Mouse (Mus musculus) limb, embryonic 15.5 days (tissue): ENCODE measurements around the gene Ubtf. TPM values are rescaled to one million over a fixed set of nuclear protein-coding genes. Genes with fewer than 3 reads are reported as not detected.
"Not testable (repeated sequence)": the region's sequence is repeated elsewhere in the genome, so short reads cannot be mapped to it uniquely, and the experiment has no call there.

Experiments used
- ATAC-seq: fragments of 200-750 bp; cut with Nextera tagmentation; 2 replicates; pipeline ENCODE4 v1.8.0; 2017; ENCODE audit warnings: low read depth, moderate TSS enrichment; ENCODE audit not compliant: insufficient number of reproducible peaks, low FRiP score, low TSS enrichment
- H3K27ac ChIP-seq: fragments of 300-500 bp; sonication (generic); 2 replicates; pipeline ENCODE4 v1.5.1; 2015; ENCODE audit warnings: moderate library complexity, mild to moderate bottlenecking, inconsistent platforms
- H3K27me3 ChIP-seq: fragments of 300-500 bp; sonication (generic); 2 replicates; pipeline ENCODE4 v1.6.1; 2015; ENCODE audit warnings: inconsistent platforms
- H3K36me3 ChIP-seq: fragments of 300-500 bp; sonication (generic); 2 replicates; pipeline ENCODE4 v1.6.1; 2015; ENCODE audit warnings: inconsistent platforms
- H3K4me1 ChIP-seq: fragments of 300-500 bp; sonication (generic); 2 replicates; pipeline ENCODE4 v1.6.1; 2015; ENCODE audit warnings: inconsistent platforms
- H3K4me2 ChIP-seq: fragments of 300-500 bp; sonication (generic); 2 replicates; pipeline ENCODE4 v1.6.1; 2015; ENCODE audit warnings: mild to moderate bottlenecking, inconsistent platforms
- H3K4me3 ChIP-seq: fragments of 300-500 bp; sonication (generic); 2 replicates; pipeline ENCODE4 v1.5.1; 2015; ENCODE audit warnings: mild to moderate bottlenecking, inconsistent platforms
- H3K9ac ChIP-seq: fragments of 300-500 bp; sonication (generic); 2 replicates; pipeline ENCODE4 v1.6.1; 2015; ENCODE audit warnings: inconsistent platforms
- H3K9me3 ChIP-seq: fragments of 300-500 bp; sonication (generic); 2 replicates; pipeline ENCODE4 v1.6.1; 2016; ENCODE audit warnings: inconsistent platforms
- WGBS: fragments of 180-500 bp; shearing (Covaris S2); methylation state at CpG from one replicate; pipeline ENCODE4 v1.1.7; 2015; 5-methylcytosine and 5-hydroxymethylcytosine counted together
- polyA plus RNA-seq: library from polyadenylated mRNA; unstranded; fragments of >200 nt; fragmentation: Nextera tagmentation; extraction: Ambion mirVana; gene quantifications from 2 replicates; pipeline ENCODE4 v1.2.1, GENCODE M21; 2015

The Ubtf gene
- polyA plus RNA-seq, 1 experiment from 2014 or later, result 85.7 TPM

GRCm38 (mm10) chr11:102288027-102288804, 31.3 kb downstream of the Ubtf start:
- Histone ChIP-seq H3K4me3 (no peak overlapping the region), H3K27ac (0 out of 2 replicates have a peak overlapping the region, but pooled peaks have one; percentile 35), H3K4me1 (peaks cover 21% of the 10 kb centered on the region), H3K27me3 (no peaks in the 10 kb centered on the region), H3K9ac (no peak overlapping the region), H3K9me3 (no peaks in the 10 kb centered on the region), H3K4me2 (no peak overlapping the region), H3K36me3 (peaks cover 62% of the 10 kb centered on the region)
- WGBS, result 85% methylated on average over 8 of the region's 8 CpGs
- no peak for ATAC-seq

- H3K4me2 ChIP-seq, result no peak overlapping the region
- peaks cover 21% of the 10 kb centered on the region for H3K4me1 ChIP-seq
- 88% methylated on average over 8 of the region's 8 CpGs for WGBS
- peaks cover 54% of the 10 kb centered on the region for H3K36me3 ChIP-seq
- no peaks in the 10 kb centered on the region for H3K9me3 ChIP-seq
- no peaks in the 10 kb centered on the region for H3K27me3 ChIP-seq
- H3K9ac ChIP-seq, result no peak overlapping the region
- H3K4me3 ChIP-seq, result no peak overlapping the region
- ATAC-seq, result no peak
- H3K27ac ChIP-seq, result no peak overlapping the region
These were observed 32.1 kb downstream of the Ubtf start for GRCm38 (mm10) chr11:102287485-102287884.

- Histone ChIP-seq H3K9me3 (no peaks in the 10 kb centered on the region), H3K9ac (peak overlapping the region; percentile 81), H3K4me1 (peaks cover 16% of the 10 kb centered on the region), H3K4me3 (peak overlapping the region; percentile 69), H3K4me2 (peak overlapping the region; percentile 70), H3K36me3 (peaks cover 32% of the 10 kb centered on the region), H3K27ac (peak overlapping the region; percentile 86), H3K27me3 (no peaks in the 10 kb centered on the region)
- peak; percentile 40 for ATAC-seq
- 4% methylated on average over 31 of the region's 31 CpGs for WGBS
These were observed 34.3 kb downstream of the Ubtf start for GRCm38 (mm10) chr11:102285095-102285834.

DNA sequence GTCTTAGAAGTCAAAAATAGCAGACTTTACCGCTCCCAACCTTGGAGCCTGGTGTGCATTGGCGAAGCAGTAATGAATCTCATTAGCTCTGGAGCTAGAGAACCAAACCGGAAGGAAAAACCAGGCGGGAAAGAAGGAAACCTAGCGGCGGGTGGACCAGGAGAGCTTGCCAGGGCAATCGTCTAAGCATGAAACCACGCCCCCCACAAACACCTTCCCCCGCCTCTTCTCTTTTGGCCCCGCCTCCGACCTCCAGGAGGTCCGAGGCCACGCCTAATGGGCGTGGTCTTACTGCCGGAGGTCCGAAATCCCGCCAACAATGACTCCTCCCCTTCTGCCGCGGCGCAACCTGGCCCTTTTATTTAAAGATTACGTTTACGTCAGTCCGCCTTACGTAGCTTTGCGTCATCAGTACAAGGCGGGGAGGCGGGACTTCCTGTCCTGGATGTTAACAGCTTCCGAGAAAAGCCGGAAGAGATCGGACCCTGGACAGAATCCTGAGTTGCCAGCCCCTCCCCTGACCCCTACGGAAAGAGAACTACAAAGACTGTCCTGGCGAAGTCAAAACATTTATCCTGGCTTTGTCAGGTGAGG, 34.9 kb downstream of the Ubtf start, which contains the start of gene Tmub2:
Tmub2 (plus strand) TSS at position 431 of the 594 bp plus-strand sequence.
- H3K27ac ChIP-seq, result peak within 1 kb of the TSS; percentile 86
- H3K9ac ChIP-seq, result peak within 1 kb of the TSS; percentile 81
- under 1% methylated on average over 32 of the region's 32 CpGs for WGBS
- peaks cover 16% of the 10 kb centered on the region for H3K4me1 ChIP-seq
- H3K9me3 ChIP-seq, result no peaks in the 10 kb centered on the region
- no peaks in the 10 kb centered on the region for H3K27me3 ChIP-seq
- peak within 1 kb of the TSS; percentile 69 for H3K4me3 ChIP-seq
- H3K36me3 ChIP-seq, result peaks cover 25% of the 10 kb centered on the region
- H3K4me2 ChIP-seq, result peak within 1 kb of the TSS; percentile 70
- ATAC-seq, result peak; percentile 90

GRCm38 (mm10) chr11:102283922-102284321, 35.6 kb downstream of the Ubtf start:
- no peak for ATAC-seq
- Histone ChIP-seq H3K4me3 (peak overlapping the region; percentile 69), H3K4me2 (peak overlapping the region; percentile 70), H3K36me3 (peaks cover 19% of the 10 kb centered on the region), H3K9ac (no peak overlapping the region), H3K4me1 (peaks cover 16% of the 10 kb centered on the region), H3K27ac (peak overlapping the region; percentile 86), H3K27me3 (no peaks in the 10 kb centered on the region), H3K9me3 (no peaks in the 10 kb centered on the region)
- WGBS, result 88% methylated on average over 6 of the region's 6 CpGs

GRCm38 (mm10) chr11:102280267-102280666, 39.3 kb downstream of the Ubtf start:
- not testable (repeated sequence) for H3K9me3 ChIP-seq, H3K4me3 ChIP-seq, H3K27me3 ChIP-seq, ATAC-seq, H3K9ac ChIP-seq, H3K4me2 ChIP-seq, H3K27ac ChIP-seq, H3K36me3 ChIP-seq
- H3K4me1 ChIP-seq, result peaks cover 14% of the 10 kb centered on the region
- 71% methylated on average over 6 of the region's 6 CpGs for WGBS

DNA sequence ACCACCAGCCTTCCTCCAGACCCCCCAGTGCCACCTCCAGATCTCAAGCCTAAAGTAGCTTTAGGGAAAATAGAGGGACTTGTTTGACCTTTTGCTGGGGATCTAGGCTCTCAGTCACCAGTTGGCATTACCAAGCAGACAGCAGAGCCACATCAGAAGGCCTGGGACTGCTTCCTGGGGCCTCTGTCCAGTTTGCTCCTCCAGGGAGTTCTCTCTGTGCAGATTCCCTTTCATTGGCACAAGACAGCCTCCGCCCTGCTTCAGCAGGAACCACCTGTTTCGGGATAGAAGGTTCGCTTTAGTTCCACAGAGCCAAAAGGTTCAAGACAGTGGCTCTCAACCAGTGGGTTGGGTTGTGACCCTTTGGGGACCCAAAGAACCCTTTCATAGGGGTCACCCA, 39.9 kb downstream of the Ubtf start:
- no peaks in the 10 kb centered on the region for H3K36me3 ChIP-seq
- H3K4me2 ChIP-seq, result no peak overlapping the region
- 85% methylated on average over 3 of the region's 3 CpGs for WGBS
- no peak overlapping the region for H3K27ac ChIP-seq
- H3K4me3 ChIP-seq, result no peak overlapping the region
- H3K27me3 ChIP-seq, result no peaks in the 10 kb centered on the region
- peaks cover 14% of the 10 kb centered on the region for H3K4me1 ChIP-seq
- H3K9me3 ChIP-seq, result no peaks in the 10 kb centered on the region
- no peak overlapping the region for H3K9ac ChIP-seq
- no peak for ATAC-seq

- WGBS, result 76% methylated on average over 7 of the region's 12 CpGs
- Histone ChIP-seq H3K27me3 (no peaks in the 10 kb centered on the region), H3K36me3 (no peaks in the 10 kb centered on the region), H3K4me3 (no peak overlapping the region), H3K4me2 (no peak overlapping the region), H3K27ac (no peak overlapping the region), H3K9ac (no peak overlapping the region), H3K9me3 (no peaks in the 10 kb centered on the region), H3K4me1 (peaks cover 14% of the 10 kb centered on the region)
- ATAC-seq, result no peak
These were observed 41.8 kb downstream of the Ubtf start for GRCm38 (mm10) chr11:102277754-102278153.

DNA sequence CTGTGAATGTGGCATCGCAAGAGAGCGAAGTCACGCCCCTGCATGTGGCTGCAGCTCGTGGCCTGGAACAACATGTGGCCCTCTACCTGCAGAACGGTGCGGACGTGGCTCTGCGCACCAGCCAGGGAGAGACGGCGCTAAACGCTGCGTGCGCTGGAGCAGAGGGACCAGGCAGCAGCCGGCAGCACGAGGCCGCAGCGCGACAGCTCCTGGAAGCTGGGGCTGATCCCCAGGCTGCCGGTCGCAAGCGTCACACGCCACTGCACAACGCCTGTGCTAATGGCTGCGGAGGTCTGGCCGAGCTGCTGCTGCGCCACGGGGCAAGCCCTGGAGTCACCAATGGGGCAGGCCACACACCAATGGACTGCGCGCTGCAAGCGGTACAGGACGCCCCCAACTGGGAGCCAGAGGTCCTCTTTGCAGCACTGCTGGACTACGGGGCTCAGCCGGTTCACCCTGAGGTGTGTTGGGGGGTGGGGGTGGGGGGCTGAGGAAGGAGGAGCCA, 43.1 kb downstream of the Ubtf start:
- H3K36me3 ChIP-seq, result no peaks in the 10 kb centered on the region
- H3K4me2 ChIP-seq, result peak overlapping the region; percentile 90
- H3K9me3 ChIP-seq, result no peaks in the 10 kb centered on the region
- H3K4me3 ChIP-seq, result peak overlapping the region; percentile 42
- H3K9ac ChIP-seq, result peak overlapping the region; percentile 51
- peak overlapping the region; percentile 51 for H3K27ac ChIP-seq
- WGBS, result under 1% methylated on average over 29 of the region's 33 CpGs
- H3K4me1 ChIP-seq, result peaks cover 14% of the 10 kb centered on the region
- peak; percentile 33; the same call in 1 of the 2 replicates for ATAC-seq
- no peaks in the 10 kb centered on the region for H3K27me3 ChIP-seq

DNA sequence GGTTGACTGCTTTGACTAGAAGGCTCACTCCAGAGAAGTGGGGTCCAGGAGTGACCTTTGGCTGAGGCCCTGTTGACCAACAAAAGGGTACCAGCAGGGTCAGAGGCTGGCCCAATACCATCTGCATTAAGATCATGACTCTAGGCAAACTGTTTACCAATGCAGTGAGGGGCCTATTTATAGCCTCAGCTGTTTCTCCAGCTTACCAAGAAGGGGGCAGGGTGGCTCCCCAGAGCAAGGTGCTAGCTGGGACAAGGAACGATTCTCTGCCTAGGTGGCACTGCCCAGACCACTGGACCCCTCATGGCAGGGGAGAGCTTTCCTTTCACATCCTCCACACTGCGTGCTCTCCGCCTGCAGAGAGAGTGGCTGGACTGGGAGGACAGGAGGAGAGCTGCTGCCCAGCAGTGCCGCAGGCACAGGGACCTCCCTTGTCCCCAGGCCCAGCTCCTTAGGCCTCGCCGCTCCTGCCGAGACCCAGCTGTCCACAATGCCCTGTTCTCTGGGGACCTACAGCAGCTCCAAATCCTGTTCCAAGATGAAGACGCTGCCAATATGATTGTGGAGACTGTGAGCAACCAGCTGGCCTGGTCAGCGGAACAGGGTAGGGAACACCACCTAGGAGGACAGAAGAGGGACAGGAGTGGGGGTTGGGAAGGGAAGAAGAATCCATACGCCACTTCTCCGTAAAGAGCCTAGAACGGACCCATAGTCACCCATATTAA, 50.9 kb downstream of the Ubtf start, which contains the start of gene Asb16:
Asb16 (plus strand) TSS at position 224 of the 725 bp plus-strand sequence.
- ATAC-seq, result no peak
- peaks cover 5% of the 10 kb centered on the region for H3K4me1 ChIP-seq
- H3K27me3 ChIP-seq, result no peaks in the 10 kb centered on the region
- no peak within 1 kb of the TSS for H3K9ac ChIP-seq
- no peak within 1 kb of the TSS for H3K27ac ChIP-seq
- no peak within 1 kb of the TSS for H3K4me3 ChIP-seq
- no peak within 1 kb of the TSS for H3K4me2 ChIP-seq
- H3K36me3 ChIP-seq, result no peaks in the 10 kb centered on the region
- 89% methylated on average over 12 of the region's 12 CpGs for WGBS
- no peaks in the 10 kb centered on the region for H3K9me3 ChIP-seq

DNA sequence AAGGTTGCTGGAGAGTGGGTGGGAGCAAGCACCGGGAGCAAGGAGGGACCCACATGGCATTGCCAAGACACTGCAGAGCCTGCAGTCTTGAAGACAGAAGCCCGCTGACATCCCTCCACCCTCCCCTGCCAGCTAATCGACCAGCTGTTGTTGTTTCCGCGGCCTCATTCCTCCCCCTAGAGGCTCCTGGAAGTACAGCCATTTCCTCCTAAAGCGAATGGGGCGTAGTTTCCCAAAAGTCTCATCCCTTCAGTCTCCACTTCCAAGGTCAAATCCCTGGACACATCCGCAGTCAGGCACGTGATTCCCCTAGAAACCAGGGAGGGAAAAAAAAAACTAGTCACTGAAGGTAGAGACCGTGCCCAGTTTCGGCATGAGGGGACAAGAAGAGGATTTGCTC, 52.1 kb downstream of the Ubtf start:
- Histone ChIP-seq H3K27ac (no peak overlapping the region), H3K36me3 (peaks cover 3% of the 10 kb centered on the region), H3K4me1 (peaks cover 5% of the 10 kb centered on the region), H3K9me3 (no peaks in the 10 kb centered on the region), H3K4me3 (no peak overlapping the region), H3K4me2 (0 out of 2 replicates have a peak overlapping the region, but pooled peaks have one; percentile 26), H3K27me3 (no peaks in the 10 kb centered on the region), H3K9ac (no peak overlapping the region)
- WGBS, result 5% methylated on average over 11 of the region's 11 CpGs
- ATAC-seq, result 0 out of 2 replicates have a peak, but pooled peaks have one; percentile 48
